Mouse (Mus musculus) E14TG2a.4 (cell line): Measurements from ENCODE around the gene Rock2.

Source experiments
- CTCF ChIP-seq: conservative IDR thresholded peaks from 2 replicates; pipeline ENCODE4 v1.5.1; 2014; ENCODE audit warnings: low read length
- NANOG ChIP-seq: IDR thresholded peaks from 2 replicates; pipeline ENCODE4 v1.6.1; 2014; ENCODE audit warnings: borderline replicate concordance, low read length, mixed read lengths

GRCm38 (mm10) chr12:17015711-17016110 is 121.0 kb downstream of the Rock2 start:
- TF ChIP-seq CTCF (no peak), NANOG (no peak)
